Mouse (Mus musculus): ENCODE data around the gene AF067061.
"Not testable (repeated sequence)": the region's sequence is repeated elsewhere in the genome, so short reads cannot be mapped to it uniquely, and the experiment has no call there.

Gene AF067061

DNA sequence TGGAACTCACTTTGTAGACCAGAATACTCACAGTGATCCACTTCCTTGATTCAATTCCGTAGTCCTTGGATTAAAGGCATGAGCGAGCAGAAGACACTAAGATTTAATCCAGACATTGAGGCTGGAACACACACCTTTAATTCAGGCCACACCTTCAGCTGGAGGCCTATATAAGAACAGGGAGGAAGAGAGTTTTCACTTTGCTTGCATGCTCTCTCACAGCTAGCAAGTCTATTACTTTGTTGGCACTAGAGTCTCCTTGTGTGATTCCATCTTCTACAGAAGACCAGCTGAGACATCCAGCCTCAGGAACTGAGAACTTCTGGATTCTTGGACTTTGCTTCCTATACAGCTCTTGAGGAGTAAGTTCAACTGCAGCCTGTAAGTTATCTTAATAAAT lies at the start of gene AF067061:
Gene AF067061, plus strand, starts transcription at position 245 of the 400 bp plus-strand sequence.
- not testable (repeated sequence) for DNase-seq (ENCODE audit: low read depth)

DNA sequence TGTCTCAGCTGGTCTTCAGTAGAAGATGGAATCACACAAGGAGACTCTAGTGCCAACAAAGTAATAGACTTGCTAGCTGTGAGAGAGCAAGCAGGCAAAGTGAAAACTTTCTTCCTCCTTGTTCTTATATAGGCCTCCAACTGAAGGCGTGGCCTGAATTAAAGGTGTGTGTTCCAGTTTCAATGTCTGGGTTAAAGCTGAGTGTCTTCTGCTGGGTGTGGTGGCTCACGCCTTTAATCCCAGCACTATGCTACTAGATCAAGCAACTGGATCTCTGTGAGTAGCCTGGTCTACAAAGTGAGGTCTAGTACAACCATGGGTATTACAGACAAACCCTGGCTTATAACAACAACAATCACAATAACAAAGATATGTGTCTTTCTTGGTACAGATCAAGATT lies 47.1 kb upstream of the AF067061 start, which contains the start of gene Gm21762:
Gene Gm21762, minus strand, starts transcription at position 101 of the 400 bp plus-strand sequence.
- DNase-seq (ENCODE audit: low read depth), result not testable (repeated sequence)

DNA sequence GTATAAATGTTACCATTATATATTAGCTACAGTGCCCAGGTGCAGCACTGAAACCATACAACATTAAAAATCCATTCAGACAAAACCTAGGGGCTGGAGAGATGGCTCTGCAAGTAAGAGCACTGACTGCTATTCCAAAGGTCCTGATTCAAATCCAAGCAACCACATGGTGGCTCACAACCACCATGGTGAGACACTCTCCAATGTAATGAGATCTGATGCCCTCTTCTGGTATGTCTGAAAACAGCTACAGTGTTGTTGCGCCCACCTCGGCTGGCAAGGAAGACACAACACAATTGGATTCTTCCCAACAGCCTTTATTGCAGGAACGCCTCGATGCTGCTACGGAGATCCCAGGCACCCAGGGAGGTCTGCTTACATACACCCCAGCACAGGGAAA lies 42.0 kb upstream of the AF067061 start:
- peak; percentile 8 for DNase-seq (ENCODE audit: low read depth)

DNA sequence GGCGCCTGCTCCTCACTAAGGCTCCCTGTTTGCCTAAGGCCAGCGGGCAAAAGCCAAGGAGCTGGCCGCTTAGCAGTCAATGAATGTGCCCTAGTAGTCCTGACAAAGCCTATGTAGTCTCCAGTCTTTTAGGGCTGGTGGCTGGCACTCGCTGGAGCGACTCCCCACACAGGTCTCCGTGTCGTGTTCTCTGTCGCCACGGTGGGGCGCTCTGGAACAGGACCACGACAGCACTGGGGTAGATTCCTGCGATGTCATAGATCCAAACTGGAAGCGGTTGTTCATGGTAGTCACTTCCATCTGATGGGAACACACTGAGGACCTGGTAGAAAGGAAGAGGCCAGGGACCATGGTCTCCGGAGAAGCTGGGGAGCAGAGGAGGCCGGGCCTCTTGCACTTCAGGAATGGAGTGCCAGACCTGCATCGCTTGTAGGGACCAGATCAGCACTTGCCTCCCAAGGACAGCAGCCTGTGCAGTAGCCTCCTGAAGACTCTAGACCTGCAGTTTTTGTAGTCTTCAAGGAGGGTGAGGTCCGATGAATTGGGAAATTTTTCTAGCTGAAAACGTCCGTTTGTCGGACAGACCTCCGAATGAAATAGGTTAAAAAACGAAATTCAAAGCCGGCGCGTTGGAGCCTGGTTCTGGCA lies 39.8 kb upstream of the AF067061 start:
- DNase-seq (ENCODE audit: low read depth), result not testable (repeated sequence)

DNA sequence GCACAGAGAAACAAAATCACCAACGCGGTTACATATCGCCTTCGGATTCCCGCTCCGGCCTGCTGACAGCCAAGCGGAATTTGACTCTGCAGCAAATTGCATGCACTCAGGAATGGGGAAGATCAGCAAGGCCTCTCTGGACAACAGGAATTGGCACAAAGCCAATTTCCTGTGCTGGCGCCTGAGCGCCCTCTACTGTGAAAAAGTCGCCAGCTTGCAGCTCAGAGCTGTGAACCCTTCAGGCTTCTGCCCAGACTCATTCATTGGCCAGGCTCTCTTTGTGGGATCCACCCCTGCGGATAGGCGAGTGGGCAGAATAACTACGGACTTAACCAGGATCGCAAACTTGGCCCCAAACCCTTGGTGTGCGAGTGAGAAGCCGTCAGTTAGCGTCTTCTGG lies 31.1 kb upstream of the AF067061 start:
- DNase-seq (ENCODE audit: low read depth), result not testable (repeated sequence)

DNA sequence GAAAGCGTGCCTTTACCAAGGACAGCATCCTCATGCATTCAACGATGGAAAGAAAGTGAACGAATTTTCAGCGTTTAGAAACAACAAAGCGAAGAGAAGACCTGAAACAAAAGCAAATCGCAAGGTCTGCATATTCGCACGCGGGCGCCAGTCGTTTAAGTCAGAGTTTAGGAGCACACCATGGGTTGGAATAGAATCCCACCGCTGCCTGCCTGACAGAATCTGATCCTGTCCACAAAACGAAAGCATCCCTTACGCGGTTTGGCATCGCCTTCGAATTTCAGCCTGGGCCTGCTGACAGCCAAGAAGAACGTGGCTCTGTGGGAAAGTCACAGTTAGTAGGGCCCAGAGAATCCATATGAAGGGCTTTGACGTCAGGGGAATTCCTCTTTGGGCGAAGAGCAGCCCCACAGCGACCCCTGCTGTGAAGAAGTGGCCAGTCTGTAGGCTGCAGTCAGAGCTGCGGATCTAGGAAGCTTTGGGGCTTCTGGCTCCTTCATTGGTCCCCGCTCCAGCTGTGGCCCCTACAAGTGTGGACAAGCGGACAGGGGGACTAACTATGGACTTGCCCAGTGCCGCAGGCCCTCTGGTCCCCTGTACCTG lies 30.4 kb upstream of the AF067061 start:
- peak; percentile 8 for DNase-seq (ENCODE audit: low read depth)

DNA sequence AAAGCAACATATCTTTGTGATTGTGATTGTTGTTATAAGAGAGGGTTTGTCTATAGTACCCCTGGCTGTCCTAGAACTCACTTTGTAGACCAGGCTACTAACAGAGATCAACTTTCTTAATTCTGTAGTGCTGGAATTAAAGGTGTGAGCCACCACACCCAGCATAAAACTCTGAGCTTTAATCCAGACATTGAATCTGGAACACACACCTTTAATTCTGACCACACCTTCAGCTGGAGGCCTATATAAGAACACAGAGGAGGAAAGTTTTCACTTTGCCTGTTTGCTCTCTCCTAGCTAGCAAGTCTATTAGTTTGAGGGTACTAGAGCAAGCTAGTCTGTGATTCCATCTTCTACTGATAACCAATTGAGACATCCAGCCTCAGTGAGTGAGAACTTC lies 24.1 kb upstream of the AF067061 start, which contains the start of gene Gm21731:
Gene Gm21731, plus strand, starts transcription at position 301 of the 400 bp plus-strand sequence.
- not testable (repeated sequence) for DNase-seq (ENCODE audit: low read depth)

DNA sequence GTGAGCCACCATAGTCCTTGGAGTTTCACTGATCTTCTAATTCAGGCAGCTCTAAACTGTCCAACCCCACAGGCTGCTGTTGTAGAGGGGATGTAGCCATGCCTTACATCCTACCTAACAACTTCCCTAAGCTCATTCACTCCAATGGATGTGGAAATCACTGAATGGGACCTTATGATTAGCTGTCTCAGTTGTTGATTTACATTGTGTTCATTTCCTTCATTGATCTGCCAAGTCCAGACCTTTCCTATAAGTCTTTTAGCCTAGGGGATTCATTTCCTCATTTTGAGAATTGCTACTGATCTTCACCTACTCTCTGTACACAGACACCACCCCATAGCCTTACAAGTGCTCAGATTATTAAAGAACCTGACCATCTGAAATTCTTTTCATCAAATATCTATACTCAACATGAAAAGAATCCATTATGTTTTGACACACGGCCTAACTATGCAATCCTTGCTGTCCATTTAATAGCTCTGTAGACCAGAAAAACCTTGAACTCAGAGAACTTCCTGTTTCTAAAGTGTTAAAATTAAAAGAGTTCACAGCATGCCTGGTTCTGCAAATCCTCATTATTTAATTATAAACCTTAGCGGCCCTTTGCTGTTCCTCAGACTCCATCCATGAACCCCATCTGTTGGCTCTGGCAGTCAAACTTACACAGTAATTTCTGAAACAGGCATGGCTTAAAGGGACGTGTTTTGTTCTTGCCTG lies 11.5 kb upstream of the AF067061 start:
- DNase-seq (ENCODE audit: low read depth), result not testable (repeated sequence)

DNA sequence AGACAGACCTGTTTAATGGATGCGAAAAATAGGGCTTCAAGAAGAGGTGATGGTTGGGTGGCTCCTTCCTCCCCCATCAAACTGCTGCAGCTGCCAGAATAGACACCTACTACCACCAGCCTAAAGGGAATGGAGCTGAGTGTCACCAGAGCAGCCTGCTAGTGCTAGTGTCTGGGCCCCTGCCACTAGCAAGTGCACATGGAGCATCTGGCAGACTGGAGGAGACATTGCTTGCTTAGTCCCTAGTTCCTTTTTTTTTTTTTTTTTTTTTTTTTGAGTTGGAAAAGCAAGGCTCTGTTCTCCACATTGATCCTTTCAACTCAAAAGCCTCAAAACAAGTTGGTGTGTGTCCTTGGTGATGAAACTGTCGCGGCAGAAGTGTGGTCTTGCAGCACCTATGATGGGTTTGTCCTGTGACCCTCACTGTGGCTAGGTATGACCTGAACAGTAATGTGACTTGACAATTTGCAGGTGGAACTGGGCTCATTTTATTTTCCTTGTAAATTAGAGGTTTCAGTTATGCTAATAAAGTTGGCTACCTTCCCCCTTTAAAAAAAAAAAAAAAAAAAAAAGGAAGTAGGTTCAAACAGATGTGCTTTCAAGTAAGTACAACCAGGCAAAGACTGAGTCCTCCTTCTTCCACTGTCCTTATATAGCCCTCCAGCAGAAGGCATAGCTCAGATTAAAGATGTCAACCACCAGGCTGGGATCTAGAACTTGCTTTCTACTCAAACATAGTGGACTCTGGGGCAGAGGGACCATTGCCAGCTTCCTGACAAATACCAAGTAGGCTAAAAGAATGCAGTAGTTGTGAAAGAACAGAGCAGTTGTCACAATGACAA lies 3.9 kb upstream of the AF067061 start:
- DNase-seq (ENCODE audit: low read depth), result not testable (repeated sequence)

DNA sequence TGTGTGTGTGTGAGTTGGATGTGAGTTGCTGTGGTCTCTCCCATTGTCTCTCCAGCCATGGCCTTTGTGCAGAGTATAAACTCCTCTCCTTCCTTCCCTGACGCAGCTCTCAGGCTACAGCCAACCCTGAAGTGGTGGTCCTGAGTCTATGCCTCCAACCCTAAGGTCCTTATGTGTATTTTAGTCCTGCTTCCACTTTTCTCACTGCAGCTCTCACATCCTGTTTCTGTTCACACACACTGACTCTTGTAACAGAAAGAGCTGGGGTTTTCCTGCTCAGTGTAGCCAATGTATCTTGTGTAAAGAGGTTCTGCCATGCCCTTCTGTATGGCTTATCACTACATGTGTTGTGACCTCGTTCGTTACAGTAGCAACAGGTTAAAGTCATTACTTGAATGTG lies 3.2 kb upstream of the AF067061 start:
- DNase-seq (ENCODE audit: low read depth), result not testable (repeated sequence)

DNA sequence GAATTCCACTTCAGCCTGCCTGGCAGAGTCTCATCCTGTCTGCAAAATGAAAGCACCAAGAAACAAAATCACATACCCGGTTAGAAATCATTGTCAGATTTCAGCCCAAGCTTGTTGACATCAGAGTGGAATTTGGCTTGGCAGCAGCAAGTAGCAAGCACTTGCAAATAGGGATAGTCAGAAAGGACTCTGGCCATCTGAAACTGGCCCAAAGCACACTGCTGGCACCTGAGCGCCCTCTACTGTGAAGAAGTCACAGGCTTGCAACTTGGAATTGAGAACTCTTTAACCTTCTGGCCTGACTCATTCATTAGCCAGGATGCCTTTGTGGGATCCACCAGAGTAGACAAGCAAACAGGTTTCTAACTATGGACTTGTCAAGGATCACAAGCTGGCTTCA lies 14.9 kb downstream of the AF067061 start:
- DNase-seq (ENCODE audit: low read depth), result peak; percentile 9

DNA sequence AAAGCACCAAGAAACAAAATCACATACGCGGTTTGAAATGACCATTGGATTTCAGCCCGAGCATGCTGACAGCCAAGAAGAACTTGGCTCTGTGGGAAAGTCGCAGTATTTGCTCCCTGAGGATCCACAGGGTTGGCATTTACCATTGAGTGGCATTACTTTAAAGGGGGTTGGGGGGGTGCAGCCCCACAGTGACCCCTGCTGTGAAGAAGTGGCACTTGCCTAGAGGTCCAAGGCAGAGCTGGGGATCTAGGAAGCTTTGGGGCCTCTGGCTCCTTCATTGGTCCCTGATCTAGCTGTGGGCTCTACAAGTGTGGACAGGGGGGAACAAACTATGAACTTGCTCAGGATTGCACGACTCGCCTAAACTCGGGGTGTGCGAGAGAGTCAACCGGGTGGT lies 15.9 kb downstream of the AF067061 start:
- no peak for DNase-seq (ENCODE audit: low read depth)

DNA sequence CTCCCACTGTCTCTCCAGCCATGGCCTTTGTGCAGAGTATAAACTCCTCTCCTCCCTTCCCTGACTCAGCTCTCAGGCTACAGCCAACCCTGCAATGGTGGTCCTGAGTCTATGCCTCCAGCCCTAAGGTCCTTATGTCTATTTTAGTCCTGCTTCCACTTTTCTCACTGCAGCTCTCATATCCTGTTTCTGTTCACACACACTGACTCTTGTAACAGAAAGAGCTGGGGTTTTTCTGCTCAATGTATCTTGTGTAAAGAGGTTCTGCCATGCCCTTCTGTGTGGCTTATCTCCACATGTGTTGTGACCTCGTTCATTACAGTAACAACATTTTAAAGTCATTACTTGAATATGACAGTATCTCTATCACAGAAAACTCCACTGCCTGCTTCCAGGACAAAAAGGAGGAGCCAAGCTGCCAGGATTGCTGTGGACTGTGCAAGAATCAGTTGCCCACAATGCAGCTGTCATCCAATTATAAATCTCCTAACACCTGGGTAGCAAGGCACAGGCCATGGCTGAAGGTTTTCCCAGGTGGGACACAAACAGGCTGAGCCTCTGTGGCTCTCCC lies 36.5 kb downstream of the AF067061 start:
- no peak for DNase-seq (ENCODE audit: low read depth)

DNA sequence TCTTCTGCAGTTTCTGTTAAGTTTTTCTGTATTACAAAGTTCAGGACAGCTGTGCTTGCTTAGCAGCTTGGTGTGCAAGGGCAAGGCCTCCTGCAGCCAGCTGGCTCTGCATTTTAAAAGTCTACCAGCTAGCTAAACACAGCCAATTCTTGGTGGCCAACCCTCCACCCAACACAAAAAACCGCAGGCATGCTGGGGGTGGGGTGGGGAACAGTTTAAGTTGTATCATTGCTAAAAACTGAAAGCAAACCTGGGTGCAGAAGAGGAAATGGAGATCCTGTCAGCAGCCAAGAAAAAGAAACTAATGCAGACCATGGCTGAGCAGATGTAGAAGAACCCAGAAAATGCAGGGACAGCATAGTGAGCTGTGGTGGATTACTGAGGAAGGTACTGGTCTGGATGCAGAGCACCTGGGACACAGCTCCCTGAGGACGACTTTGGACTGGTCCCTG lies 37.1 kb downstream of the AF067061 start, which contains the start of gene BC147527:
Gene BC147527, plus strand, starts transcription at position 402 of the 452 bp plus-strand sequence.
- peak; percentile 8 for DNase-seq (ENCODE audit: low read depth)

DNA sequence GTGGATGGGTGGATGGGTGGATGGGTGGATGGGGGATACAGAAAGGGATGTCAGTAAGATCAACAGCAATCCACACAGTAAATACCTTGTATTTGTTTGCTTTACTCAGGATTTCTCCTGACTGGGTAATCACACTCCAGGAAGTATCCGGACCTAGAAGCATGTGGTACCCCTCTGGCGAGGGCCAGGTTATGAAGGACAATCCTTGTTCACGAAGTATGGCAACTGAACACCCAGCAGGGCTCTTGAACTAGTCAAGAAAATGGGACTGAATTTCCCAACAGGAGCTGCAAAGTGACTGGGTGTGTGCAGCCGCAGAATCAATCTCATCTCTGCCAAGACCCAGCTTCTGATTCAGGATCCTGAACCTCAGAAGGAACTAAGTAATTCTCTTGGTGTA lies 37.9 kb downstream of the AF067061 start:
- DNase-seq (ENCODE audit: low read depth), result no peak

DNA sequence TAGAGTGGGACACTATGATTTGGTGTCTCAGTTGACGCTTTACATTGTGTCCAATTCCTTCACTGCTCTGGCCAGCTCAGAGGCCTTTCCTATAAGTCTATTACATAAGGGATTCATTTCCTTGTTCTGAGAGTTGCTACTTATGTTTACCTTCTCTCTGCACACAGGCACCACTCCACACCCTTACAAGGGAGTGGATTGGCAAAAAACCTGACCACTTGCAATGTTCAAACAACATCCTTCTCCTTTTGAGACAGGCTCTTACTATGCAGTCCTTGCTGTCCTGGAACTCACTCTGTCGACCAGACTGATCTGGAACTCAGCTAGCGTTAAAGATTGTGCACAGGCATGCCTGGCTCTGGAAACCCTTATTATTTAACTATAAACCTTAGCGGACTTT lies 47.8 kb downstream of the AF067061 start:
- DNase-seq (ENCODE audit: low read depth), result no peak

DNA sequence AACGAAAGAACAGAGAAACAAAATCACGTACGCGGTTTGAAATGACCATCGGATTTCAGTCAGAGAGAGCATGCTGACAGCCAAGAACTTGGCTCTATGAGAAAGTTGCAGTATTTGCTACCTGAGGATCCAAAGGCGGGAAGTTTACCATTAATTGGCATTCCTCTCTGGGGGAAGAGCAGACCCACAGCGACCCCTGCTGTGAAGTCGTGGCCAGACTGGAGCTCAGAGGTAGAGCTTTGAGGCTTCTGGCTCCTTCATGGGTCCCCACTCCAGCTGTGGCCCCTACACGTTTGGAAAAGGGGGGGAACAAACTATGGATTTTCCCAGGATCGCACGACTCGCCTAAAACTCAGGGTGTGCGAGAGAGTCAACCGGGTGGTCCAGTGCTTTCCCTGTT lies 50.7 kb downstream of the AF067061 start:
- peak; percentile 38 for DNase-seq (ENCODE audit: low read depth)

All from 416B (cell line).